Mouse (Mus musculus): ENCODE measurements around the gene Ccdc153.

Gene Ccdc153

GRCm38 (mm10) chr9:44288076-44288958 lies 47.8 kb downstream of the Ccdc153 start, which contains the start of gene Abcg4:
Gene Abcg4 (minus strand): TSS chr9:44288615.
- DNase-seq = peak; percentile 22 to 30

DNA sequence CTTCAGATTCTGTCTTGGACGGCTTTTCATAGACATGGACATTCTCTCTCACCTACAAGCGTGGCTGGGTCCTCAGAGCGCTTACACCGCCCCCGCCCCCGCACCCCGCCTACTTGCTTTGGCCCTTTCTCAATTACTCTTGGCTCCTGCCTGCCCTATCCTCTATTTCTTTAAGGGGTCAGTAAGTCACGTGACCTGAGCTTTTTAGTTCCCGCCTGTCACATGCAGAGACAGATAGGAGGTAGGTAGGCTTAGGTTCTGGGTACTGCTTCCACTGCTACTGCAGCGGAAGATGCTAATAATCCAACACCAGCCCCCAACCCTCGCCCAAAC lies 48.4 kb downstream of the Ccdc153 start:
- DNase-seq = no peak

- peak in 1 of 2 experiments; percentile 61 for DNase-seq
Observed at GRCm38 (mm10) chr9:44292490-44292889, 52.0 kb downstream of the Ccdc153 start.
